Comparison of ENCODE assay signal across 22 mouse cellular contexts in the genomic region with DNA sequence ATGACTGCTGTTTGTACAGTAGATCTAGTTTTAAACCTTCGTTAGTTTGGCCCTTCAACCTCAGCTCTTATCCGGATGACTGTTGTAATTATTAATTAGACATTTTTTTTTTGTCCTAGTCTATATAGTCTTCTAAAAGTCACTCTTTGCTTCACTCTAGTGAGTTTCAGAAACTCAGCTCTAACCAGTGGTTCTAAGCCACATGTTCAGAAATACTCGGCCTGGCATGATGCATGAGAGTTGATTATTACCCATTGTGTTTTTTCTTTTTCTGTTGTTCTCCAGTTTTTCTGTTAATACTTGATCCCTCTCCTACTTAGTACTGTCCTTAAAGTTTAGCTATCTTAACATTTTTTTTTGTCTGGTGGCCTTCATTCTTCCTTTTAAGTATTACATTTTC.
DNase-seq lines count a peak whose midpoint lies in the region; ATAC-seq and TF ChIP-seq lines count a peak whose summit lies in the region.
"Had no signal": no experiment of that assay in that cellular context is flagged by ENCODE, and none has a peak within 500 bp of the region (broad histone marks: within the 10 kb centered on the region; RNA-seq: fewer than 3 reads in every experiment).

No protein-coding gene starts in this region.

- H3K9me3 ChIP-seq in kidney, embryonic 14.5 days (ENCODE audit: control insufficient read depth, low read length): no peaks in the 10 kb centered on the region
- no peaks in the 10 kb centered on the region for H3K9me3 ChIP-seq in kidney, embryonic 16.5 days (ENCODE audit: low read length)
- no peaks in the 10 kb centered on the region for H3K9me3 ChIP-seq in midbrain, embryonic 11.5 days (ENCODE audit: control insufficient read depth, low read length)
- H3K9me3 ChIP-seq in midbrain, embryonic 15.5 days: no peaks in the 10 kb centered on the region
- H3K9me3 ChIP-seq: G1E had no signal

- H3K36me3 ChIP-seq in kidney, adult 2 months (ENCODE audit: control insufficient read depth, insufficient read depth, low read length): no peaks in the 10 kb centered on the region
- no peaks in the 10 kb centered on the region for H3K36me3 ChIP-seq in kidney, embryonic 14.5 days (ENCODE audit: control insufficient read depth, insufficient read depth, low read length)
- no peaks in the 10 kb centered on the region for H3K36me3 ChIP-seq in kidney, embryonic 16.5 days (ENCODE audit: insufficient read depth, low read length)
- no peaks in the 10 kb centered on the region for H3K36me3 ChIP-seq in midbrain, embryonic 11.5 days (ENCODE audit: control insufficient read depth, insufficient read depth, low read length)
- no peaks in the 10 kb centered on the region for H3K36me3 ChIP-seq in midbrain, embryonic 15.5 days (replicated peaks)
- H3K36me3 ChIP-seq: G1E had no signal

- WGBS in kidney, adult 2 months: 46% methylated on average over 3 of the region's 3 CpGs
- 78% methylated on average over 3 of the region's 3 CpGs for WGBS in kidney, embryonic 14.5 days
- WGBS in kidney, embryonic 16.5 days: 74% methylated on average over 3 of the region's 3 CpGs
- 91% methylated on average over 3 of the region's 3 CpGs for WGBS in midbrain, embryonic 11.5 days
- WGBS in midbrain, embryonic 15.5 days: 94% methylated on average over 3 of the region's 3 CpGs

- H3K4me1 ChIP-seq in kidney, adult 2 months (ENCODE audit: control insufficient read depth, insufficient read depth, low read length): peaks cover 27% of the 10 kb centered on the region
- no peaks in the 10 kb centered on the region for H3K4me1 ChIP-seq in kidney, embryonic 14.5 days (ENCODE audit: control insufficient read depth, insufficient read depth, low read length)
- H3K4me1 ChIP-seq in kidney, embryonic 16.5 days (ENCODE audit: insufficient read depth, low read length): peaks cover 6% of the 10 kb centered on the region; the same call in 1 of the 2 replicates
- no peaks in the 10 kb centered on the region for H3K4me1 ChIP-seq in midbrain, embryonic 11.5 days (ENCODE audit: control insufficient read depth, insufficient read depth, low read length)
- H3K4me1 ChIP-seq in midbrain, embryonic 15.5 days: no peaks in the 10 kb centered on the region

- no peak for TF ChIP-seq CTCF in kidney, adult 2 months (conservative IDR thresholded peaks at IDR 0.05; ENCODE audit: insufficient read depth, insufficient read length, low read depth, low read length)

- DNase-seq in kidney, adult 2 months: peak; percentile 63
- no peak for DNase-seq in kidney, postnatal 14 days
- peak; percentile 68 for DNase-seq in kidney, adult 9 months
- DNase-seq in kidney, postnatal 4 days: no peak
- peak; percentile 31 for DNase-seq in midbrain, embryonic 11.5 days (ENCODE audit: low spot score, missing footprints)
- DNase-seq: adrenal gland, adult 2 months; adrenal gland, adult 8-10 months; adrenal gland, postnatal 10 days; adrenal gland, postnatal 14 days; adrenal gland, postnatal 25 days; adrenal gland, postnatal 36 days; B cell, adult 2 months; cerebellum, adult 11 months; cerebellum, adult 11-12 months had no signal

- no peak overlapping the region for H3K4me2 ChIP-seq in kidney, embryonic 14.5 days (replicated peaks; ENCODE audit: low read depth, low read length)
- no peak overlapping the region for H3K4me2 ChIP-seq in kidney, embryonic 16.5 days (replicated peaks; ENCODE audit: low read depth, low read length)
- H3K4me2 ChIP-seq in midbrain, embryonic 11.5 days: no peak overlapping the region
- H3K4me2 ChIP-seq in midbrain, embryonic 15.5 days: no peak overlapping the region

- H3K9ac ChIP-seq in kidney, embryonic 14.5 days (ENCODE audit: low read depth, low read length): no peak overlapping the region
- no peak overlapping the region for H3K9ac ChIP-seq in kidney, embryonic 16.5 days (replicated peaks; ENCODE audit: low read length)
- no peak overlapping the region for H3K9ac ChIP-seq in midbrain, embryonic 11.5 days (ENCODE audit: low read length)
- no peak overlapping the region for H3K9ac ChIP-seq in midbrain, embryonic 15.5 days

- ATAC-seq in kidney, embryonic 14.5 days (ENCODE audit: low FRiP score, low TSS enrichment): no peak
- peak; percentile 46; the same call in 1 of the 2 replicates for ATAC-seq in kidney, embryonic 16.5 days (ENCODE audit: low FRiP score, low TSS enrichment)
- ATAC-seq in midbrain, embryonic 11.5 days (ENCODE audit: low FRiP score): no peak
- ATAC-seq in midbrain, embryonic 15.5 days (replicated peaks): no peak
- ATAC-seq: activated CD4-positive, CD25-positive, alpha-beta regulatory T cell, adult 4 months; CD4-positive, CD25-positive, alpha-beta regulatory T cell, adult 4 months; Patski had no signal

- H3K27ac ChIP-seq in kidney, adult 2 months (ENCODE audit: insufficient read depth, low read depth, low read length): no peak overlapping the region
- no peak overlapping the region for H3K27ac ChIP-seq in kidney, embryonic 14.5 days (ENCODE audit: low read depth, low read length)
- H3K27ac ChIP-seq in kidney, embryonic 16.5 days (ENCODE audit: low read length): no peak overlapping the region
- H3K27ac ChIP-seq in midbrain, embryonic 11.5 days (ENCODE audit: low read depth, low read length): no peak overlapping the region
- no peak overlapping the region for H3K27ac ChIP-seq in midbrain, embryonic 15.5 days

- TF ChIP-seq POLR2A in kidney, adult 2 months (IDR thresholded peaks at IDR 0.05; ENCODE audit: low read depth, low read length): no peak

- no peaks in the 10 kb centered on the region for H3K27me3 ChIP-seq in kidney, adult 2 months (replicated peaks; ENCODE audit: control insufficient read depth, insufficient read depth, low read length)
- H3K27me3 ChIP-seq in kidney, embryonic 14.5 days (ENCODE audit: control insufficient read depth, insufficient read depth, low read length): no peaks in the 10 kb centered on the region
- H3K27me3 ChIP-seq in kidney, embryonic 16.5 days (ENCODE audit: insufficient read depth, low read length): no peaks in the 10 kb centered on the region
- no peaks in the 10 kb centered on the region for H3K27me3 ChIP-seq in midbrain, embryonic 11.5 days (ENCODE audit: control insufficient read depth, insufficient read depth, low read length)
- no peaks in the 10 kb centered on the region for H3K27me3 ChIP-seq in midbrain, embryonic 15.5 days (replicated peaks)
- H3K27me3 ChIP-seq: CH12.LX, Patski had no signal

- H3K4me3 ChIP-seq in kidney, adult 2 months (ENCODE audit: insufficient read depth, low read depth, low read length): no peak overlapping the region
- H3K4me3 ChIP-seq in kidney, embryonic 14.5 days (ENCODE audit: low read length): no peak overlapping the region
- H3K4me3 ChIP-seq in kidney, embryonic 16.5 days (ENCODE audit: low read length): no peak overlapping the region
- H3K4me3 ChIP-seq in midbrain, embryonic 11.5 days (ENCODE audit: low read depth, low read length): no peak overlapping the region
- H3K4me3 ChIP-seq in midbrain, embryonic 15.5 days: no peak overlapping the region

Comparison
In these comparisons a context has a peak if more than half of its experiments do, and no peak if none do; other contexts are left out.
1. DNase-seq: peak in kidney, adult 2 months (single experiment), kidney, adult 9 months (single experiment) and midbrain, embryonic 11.5 days (single experiment); none in kidney, postnatal 14 days (single experiment) and kidney, postnatal 4 days (0 of 2).